Mouse (Mus musculus) heart, adult 9 months (tissue): ENCODE measurements at regions not wholly inside any gene's neighbourhood (a gene's known extent, or its start where the extent isn't known, plus 50 kb on each side); places are given as distances from the start of the nearest gene placed in this dataset.
A peak's percentile ranks its signal among the peaks of the same experiment; 100 is the strongest.

Experiments used
- DNase-seq, 2 experiments: peaks; one replicate each; pipeline ENCODE4 v3.0.0; 2022; ENCODE audit warnings: low spot score in 2 of 2

GRCm38 (mm10) chr7:37908618-37909130 is 114.7 kb downstream of the Uri1 start:
- no peak for DNase-seq

GRCm38 (mm10) chr7:37893885-37894284 is 120.4 kb upstream of the Zfp536 start:
- DNase-seq = no peak

- DNase-seq = no peak
These were observed 100.9 kb upstream of the Zfp536 start for GRCm38 (mm10) chr7:37874382-37874781.

DNA sequence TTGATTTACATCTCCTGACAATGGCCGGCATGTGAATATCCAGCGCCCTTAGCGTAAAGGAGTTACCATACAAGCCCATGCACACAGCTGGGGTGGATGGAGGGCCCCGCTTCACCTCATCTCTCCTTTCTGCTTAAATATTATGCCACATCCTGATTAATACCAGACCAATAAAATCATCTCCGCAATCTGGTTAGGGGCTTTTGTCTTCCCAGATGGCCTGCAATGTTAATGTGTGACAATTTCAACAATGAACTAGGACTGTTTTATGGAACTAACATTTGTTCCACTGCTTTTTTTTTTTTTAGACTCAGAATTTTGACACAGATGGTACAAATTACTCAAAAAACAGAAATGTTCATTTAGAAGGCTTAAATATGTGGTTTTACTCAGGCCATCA is 97.5 kb upstream of the Zfp536 start:
- no peak for DNase-seq

- no peak for DNase-seq
These were observed 93.0 kb upstream of the Zfp536 start for GRCm38 (mm10) chr7:37866468-37866867.

- no peak for DNase-seq
These were observed 78.0 kb upstream of the Zfp536 start for GRCm38 (mm10) chr7:37851471-37851870.

- DNase-seq = no peak
These were observed 71.8 kb upstream of the Zfp536 start for GRCm38 (mm10) chr7:37845201-37845600.

DNA sequence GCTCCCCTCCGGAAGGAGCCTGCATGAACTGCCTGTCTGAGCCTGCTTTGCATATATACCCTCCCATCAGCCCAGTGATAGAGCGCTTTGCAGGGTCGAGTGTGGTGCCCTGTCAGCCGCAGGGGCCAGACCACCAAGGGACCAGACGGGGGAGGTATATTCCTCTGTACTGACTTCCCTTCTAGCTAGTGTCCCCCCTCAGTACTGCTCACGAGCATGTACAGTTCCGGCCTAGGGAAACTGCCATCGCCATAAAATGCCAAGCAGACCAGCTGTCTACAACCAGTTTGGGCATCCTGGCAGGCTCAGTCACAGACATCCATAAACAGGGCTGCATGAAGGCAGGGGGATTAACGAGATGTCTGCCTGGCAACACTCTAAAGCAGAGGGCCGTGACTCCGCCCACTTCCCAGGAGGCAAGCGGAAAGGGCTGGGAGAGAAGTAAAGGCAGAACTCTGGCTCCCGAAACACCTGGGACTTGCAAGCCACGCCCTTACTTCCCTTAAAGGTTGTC is 68.6 kb upstream of the Zfp536 start:
- DNase-seq = no peak

DNA sequence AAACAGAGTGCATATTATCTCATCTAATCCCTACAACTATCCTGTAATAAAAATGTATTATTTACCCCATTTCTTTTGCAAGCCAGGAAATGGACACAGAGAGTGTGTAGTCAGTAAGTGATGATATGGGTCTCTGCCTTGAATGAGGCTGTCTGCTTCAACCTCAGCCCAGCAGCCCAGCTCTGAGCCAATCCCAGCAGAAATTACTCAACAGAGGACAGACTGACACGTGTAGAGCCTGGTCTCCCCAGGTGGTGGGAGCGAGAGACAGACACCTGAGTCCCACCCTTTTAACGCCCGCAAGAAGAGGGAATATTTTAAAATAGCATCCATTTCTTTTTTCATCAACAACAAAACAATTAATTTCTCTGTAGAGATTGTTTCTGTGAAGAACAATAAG is 68.1 kb upstream of the Zfp536 start:
- no peak for DNase-seq

DNA sequence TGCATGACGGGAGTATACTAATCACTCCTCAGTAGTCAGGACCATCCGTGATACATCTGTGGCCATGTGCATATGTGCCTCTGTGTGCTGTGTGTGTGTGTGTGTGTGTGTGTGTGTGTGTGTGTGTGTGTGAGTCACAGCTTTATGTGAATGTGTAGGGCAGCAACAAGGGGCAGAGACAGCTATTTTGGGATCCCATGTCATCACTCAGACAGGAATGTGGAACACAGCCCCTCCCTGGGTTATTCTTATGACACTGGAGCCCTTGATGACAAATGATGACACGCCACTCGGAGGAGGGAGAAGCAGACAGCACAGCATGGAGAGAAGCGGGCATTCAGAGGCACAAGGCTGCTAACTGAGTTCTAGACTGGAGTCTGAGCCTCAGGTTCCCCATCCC is 64.4 kb upstream of the Zfp536 start:
- peak; percentile 5 to 27 for DNase-seq

DNA sequence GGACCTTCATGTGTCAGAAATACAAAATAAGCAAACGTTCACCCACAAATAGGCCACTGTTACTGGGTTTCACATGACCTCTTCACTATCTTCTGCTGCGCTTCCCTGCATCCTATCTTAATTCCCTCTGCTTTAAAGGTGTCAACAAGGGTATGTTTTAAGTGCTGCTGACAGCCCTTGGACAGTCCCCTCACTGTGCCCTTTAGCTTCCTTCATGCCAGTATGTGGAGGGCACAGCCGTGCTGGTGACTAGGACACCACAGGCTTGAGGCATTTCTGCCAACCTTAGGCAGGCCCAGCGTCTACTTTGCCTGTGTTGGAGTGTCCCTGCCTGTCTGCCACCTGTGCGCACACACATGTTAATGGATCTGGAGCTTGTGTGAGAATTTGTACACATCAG is 63.9 kb upstream of the Zfp536 start:
- DNase-seq = peak; percentile 15 to 19

- DNase-seq = no peak
These were observed 60.0 kb upstream of the Zfp536 start for GRCm38 (mm10) chr7:37833420-37833819.

DNA sequence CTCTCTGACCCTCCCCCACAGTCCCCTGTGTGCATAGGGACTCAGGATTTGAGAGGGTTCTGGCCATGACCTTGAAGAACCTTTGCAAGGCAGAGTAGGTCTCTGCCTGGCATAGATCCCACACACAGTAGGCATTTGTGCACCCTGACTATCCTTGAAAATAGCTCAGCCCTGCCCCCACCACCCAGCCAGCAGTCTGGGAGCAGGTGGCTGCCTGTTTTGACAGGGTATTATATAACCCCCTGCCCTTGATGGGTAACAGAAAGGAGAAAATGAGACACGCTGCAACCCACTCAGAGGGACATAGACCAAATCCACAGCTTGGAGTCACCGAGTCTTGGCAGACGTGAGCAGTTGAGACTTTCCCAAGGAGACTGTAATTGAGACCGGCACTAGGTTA is 58.9 kb upstream of the Zfp536 start:
- no peak for DNase-seq

DNA sequence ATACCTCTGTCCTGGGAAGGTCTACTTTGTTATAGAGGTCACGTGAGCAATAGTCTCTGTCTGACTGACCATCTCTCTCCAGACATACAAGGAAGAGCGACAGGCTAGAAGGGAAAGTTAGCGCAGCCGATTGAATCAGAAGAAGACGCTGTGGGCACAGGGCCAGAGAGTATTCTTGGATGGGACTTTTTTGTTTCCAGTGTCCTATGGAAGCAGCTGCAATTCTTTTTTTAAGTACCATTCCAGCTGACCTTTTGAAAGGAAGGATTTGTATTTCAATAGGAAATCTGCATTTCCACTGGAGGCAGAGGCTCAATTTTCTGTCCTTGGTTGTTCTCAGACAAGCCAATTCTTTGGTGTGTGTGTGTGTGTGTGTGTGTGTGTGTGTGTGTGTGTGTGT is 52.3 kb upstream of the Zfp536 start:
- DNase-seq = no peak
